Comparison of ENCODE assay signal across 28 mouse cellular contexts in the genomic region with DNA sequence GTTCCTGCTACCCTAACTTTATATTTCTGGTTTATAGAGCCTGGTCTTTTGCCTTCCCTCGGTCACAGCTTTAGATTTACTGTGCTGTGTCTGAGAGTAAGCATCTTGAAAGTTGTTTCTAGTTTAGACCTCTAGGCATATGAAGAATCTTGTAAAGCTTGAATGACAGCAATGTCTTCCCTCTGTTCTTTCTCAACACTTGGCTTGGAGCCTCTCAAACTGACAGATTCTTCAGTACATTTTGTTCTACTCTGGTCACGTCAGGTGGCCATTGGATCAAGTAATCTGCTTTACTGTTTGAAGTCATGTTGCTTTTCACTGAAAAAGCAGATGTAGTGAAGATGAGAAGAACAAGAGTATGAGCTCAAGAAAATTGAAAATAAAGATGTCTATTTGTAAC. TPM values are rescaled to one million over a fixed set of nuclear protein-coding genes. Genes with fewer than 3 reads are reported as not detected.
A peak's percentile ranks its signal among the peaks of the same experiment; 100 is the strongest.
DNase-seq lines count a peak whose midpoint lies in the region; ATAC-seq and TF ChIP-seq lines count a peak whose summit lies in the region.
"Had no signal": no experiment of that assay in that cellular context is flagged by ENCODE, and none has a peak within 500 bp of the region (broad histone marks: within the 10 kb centered on the region; RNA-seq: fewer than 3 reads in every experiment).

No protein-coding gene starts in this region.

- no peaks in the 10 kb centered on the region for H3K27me3 ChIP-seq in embryonic facial prominence, embryonic 14.5 days (replicated peaks; ENCODE audit: control insufficient read depth, insufficient read depth, low read length)
- no peaks in the 10 kb centered on the region for H3K27me3 ChIP-seq in embryonic facial prominence, embryonic 10.5 days (replicated peaks; ENCODE audit: low read depth, poor library complexity, severe bottlenecking)
- no peaks in the 10 kb centered on the region for H3K27me3 ChIP-seq in lung, postnatal 0 days (replicated peaks; ENCODE audit: insufficient read depth, low read length)
- no peaks in the 10 kb centered on the region for H3K27me3 ChIP-seq in midbrain, embryonic 14.5 days (ENCODE audit: control insufficient read depth, insufficient read depth, low read length)
- H3K27me3 ChIP-seq: CH12.LX; embryonic facial prominence, embryonic 12.5 days; embryonic facial prominence, embryonic 15.5 days; forebrain, embryonic 13.5 days; forebrain, embryonic 15.5 days; Patski had no signal

- peaks cover 33% of the 10 kb centered on the region for H3K36me3 ChIP-seq in embryonic facial prominence, embryonic 14.5 days (ENCODE audit: control insufficient read depth, insufficient read depth, low read length)
- peaks cover 46% of the 10 kb centered on the region for H3K36me3 ChIP-seq in embryonic facial prominence, embryonic 10.5 days (replicated peaks)
- no peaks in the 10 kb centered on the region for H3K36me3 ChIP-seq in lung, postnatal 0 days (ENCODE audit: insufficient read depth, low read length)
- H3K36me3 ChIP-seq in midbrain, embryonic 14.5 days (ENCODE audit: control insufficient read depth, insufficient read depth, low read length): peaks cover 19% of the 10 kb centered on the region

- 81% methylated on average over 2 of the region's 2 CpGs for WGBS in embryonic facial prominence, embryonic 14.5 days
- WGBS in embryonic facial prominence, embryonic 10.5 days: 91% methylated on average over 2 of the region's 2 CpGs
- WGBS in lung, postnatal 0 days: 82% methylated on average over 2 of the region's 2 CpGs
- WGBS in midbrain, embryonic 14.5 days: 87% methylated on average over 2 of the region's 2 CpGs

- H3K9ac ChIP-seq in embryonic facial prominence, embryonic 14.5 days (ENCODE audit: low read depth, low read length): no peak overlapping the region
- H3K9ac ChIP-seq in lung, postnatal 0 days (replicated peaks; ENCODE audit: low read depth): no peak overlapping the region
- H3K9ac ChIP-seq in midbrain, embryonic 14.5 days (replicated peaks; ENCODE audit: low read length): no peak overlapping the region
- H3K9ac ChIP-seq: embryonic facial prominence, embryonic 12.5 days; embryonic facial prominence, embryonic 15.5 days; forebrain, embryonic 13.5 days; forebrain, embryonic 15.5 days; forebrain, postnatal 0 days had no signal

- no peak overlapping the region for H3K4me2 ChIP-seq in embryonic facial prominence, embryonic 14.5 days (ENCODE audit: low read depth, low read length)
- no peak overlapping the region for H3K4me2 ChIP-seq in lung, postnatal 0 days (replicated peaks; ENCODE audit: low read depth, low read length)
- H3K4me2 ChIP-seq in midbrain, embryonic 14.5 days (ENCODE audit: low read length): no peak overlapping the region
- H3K4me2 ChIP-seq: embryonic facial prominence, embryonic 12.5 days; embryonic facial prominence, embryonic 15.5 days; forebrain, embryonic 13.5 days; forebrain, embryonic 15.5 days had no signal

- TF ChIP-seq CTCF in lung, postnatal 0 days (IDR thresholded peaks at IDR 0.05): no peak

- ATAC-seq in embryonic facial prominence, embryonic 14.5 days (ENCODE audit: low read depth): no peak
- ATAC-seq in lung, postnatal 0 days: no peak
- no peak for ATAC-seq in midbrain, embryonic 14.5 days (ENCODE audit: low FRiP score, low TSS enrichment)
- ATAC-seq: activated CD4-positive, CD25-positive, alpha-beta regulatory T cell, adult 4 months; CD4-positive, CD25-positive, alpha-beta regulatory T cell, adult 4 months; forebrain, embryonic 13.5 days; forebrain, embryonic 15.5 days; forebrain, postnatal 0 days; Patski had no signal

- H3K27ac ChIP-seq in embryonic facial prominence, embryonic 14.5 days (replicated peaks; ENCODE audit: low read depth, low read length): no peak overlapping the region
- no peak overlapping the region for H3K27ac ChIP-seq in embryonic facial prominence, embryonic 10.5 days (replicated peaks)
- no peak overlapping the region for H3K27ac ChIP-seq in lung, postnatal 0 days (ENCODE audit: low read length)
- no peak overlapping the region for H3K27ac ChIP-seq in midbrain, embryonic 14.5 days (replicated peaks; ENCODE audit: low read depth, low read length)
- H3K27ac ChIP-seq: embryonic facial prominence, embryonic 12.5 days; embryonic facial prominence, embryonic 15.5 days; forebrain, embryonic 13.5 days; forebrain, embryonic 15.5 days had no signal

- no peaks in the 10 kb centered on the region for H3K9me3 ChIP-seq in embryonic facial prominence, embryonic 14.5 days (ENCODE audit: control insufficient read depth, low read length)
- H3K9me3 ChIP-seq in embryonic facial prominence, embryonic 10.5 days: no peaks in the 10 kb centered on the region
- no peaks in the 10 kb centered on the region for H3K9me3 ChIP-seq in lung, postnatal 0 days (ENCODE audit: low read length)
- no peaks in the 10 kb centered on the region for H3K9me3 ChIP-seq in midbrain, embryonic 14.5 days (ENCODE audit: control insufficient read depth, low read length)
- H3K9me3 ChIP-seq: embryonic facial prominence, embryonic 12.5 days; embryonic facial prominence, embryonic 15.5 days; forebrain, embryonic 13.5 days; forebrain, embryonic 15.5 days; G1E had no signal

- H3K4me1 ChIP-seq in embryonic facial prominence, embryonic 14.5 days (ENCODE audit: control insufficient read depth, insufficient read depth, low read length): no peaks in the 10 kb centered on the region
- H3K4me1 ChIP-seq in embryonic facial prominence, embryonic 10.5 days: no peaks in the 10 kb centered on the region
- H3K4me1 ChIP-seq in lung, postnatal 0 days (ENCODE audit: insufficient read depth, low read depth, low read length): no peaks in the 10 kb centered on the region
- no peaks in the 10 kb centered on the region for H3K4me1 ChIP-seq in midbrain, embryonic 14.5 days (ENCODE audit: control insufficient read depth, insufficient read depth, low read length)
- H3K4me1 ChIP-seq: embryonic facial prominence, embryonic 12.5 days; embryonic facial prominence, embryonic 15.5 days; forebrain, embryonic 13.5 days; forebrain, embryonic 15.5 days had no signal

- no peak overlapping the region for H3K4me3 ChIP-seq in embryonic facial prominence, embryonic 14.5 days (ENCODE audit: low read depth, low read length)
- H3K4me3 ChIP-seq in embryonic facial prominence, embryonic 10.5 days: no peak overlapping the region
- H3K4me3 ChIP-seq in lung, postnatal 0 days (ENCODE audit: low read depth, low read length): no peak overlapping the region
- H3K4me3 ChIP-seq in midbrain, embryonic 14.5 days (replicated peaks; ENCODE audit: low read depth, low read length): no peak overlapping the region
- H3K4me3 ChIP-seq: embryonic facial prominence, embryonic 12.5 days; embryonic facial prominence, embryonic 15.5 days; erythroblast, embryonic 14.5 days; forebrain, embryonic 13.5 days; forebrain, embryonic 15.5 days had no signal

- peak; percentile 3 for DNase-seq in embryonic facial prominence, embryonic 14.5 days (ENCODE audit: low spot score)
- no peak for DNase-seq in embryonic facial prominence, embryonic 10.5 days (ENCODE audit: low spot score)
- DNase-seq in lung, postnatal 0 days (ENCODE audit: low spot score): peak; percentile 20
- DNase-seq in lung, postnatal 4 days: no peak
- peak; percentile 92 for DNase-seq in gonadal fat pad, adult 2 months (ENCODE audit: low read depth)
- no peak for DNase-seq in midbrain, embryonic 14.5 days
- DNase-seq: adrenal gland, adult 2 months; adrenal gland, postnatal 10 days; adrenal gland, postnatal 25 days; B cell, adult 2 months; cerebellum, adult 11 months; cerebellum, adult 18-20 months; cerebellum, adult 8-10 months; cerebellum, adult 9-11 months; cerebellum, postnatal 14 days; cerebellum, postnatal 36 days; embryo, embryonic 11 days; forebrain, postnatal 0 days had no signal

- 0 out of 2 replicates have a peak, but pooled peaks have one; percentile 11 for TF ChIP-seq EP300 in lung, postnatal 0 days (IDR thresholded peaks at IDR 0.05)

RNA-seq across cellular contexts. Expression of gene Vps54, which starts 37.1 kb away (rescaled TPM):
- 14.6 and 15.9 TPM in 2 replicates for polyA plus RNA-seq in embryonic facial prominence, embryonic 14.5 days (2014; fragmentation: Nextera tagmentation; extraction: Ambion mirVana)
- polyA plus RNA-seq in embryonic facial prominence, embryonic 10.5 days (2016; fragmentation: Nextera tagmentation; extraction: Ambion mirVana): 12.1 and 12.9 TPM in 2 replicates
- polyA plus RNA-seq in lung, postnatal 0 days (2015; fragmentation: Nextera tagmentation; extraction: Ambion mirVana): 10.6 and 11.9 TPM in 2 replicates
- polyA plus RNA-seq in gonadal fat pad, adult 2 months (2012; rRNA removed): 20.3 and 23.2 TPM in 2 replicates
- 13.7 and 14.0 TPM in 2 replicates for polyA plus RNA-seq in midbrain, embryonic 14.5 days (2014; fragmentation: Nextera tagmentation; extraction: Ambion mirVana)

Comparison
In these comparisons a context has a peak if more than half of its experiments do, and no peak if none do; other contexts are left out.
1. DNase-seq: peak in embryonic facial prominence, embryonic 14.5 days (single experiment), lung, postnatal 0 days (single experiment) and gonadal fat pad, adult 2 months (single experiment); none in embryonic facial prominence, embryonic 10.5 days (single experiment), lung, postnatal 4 days (0 of 2) and midbrain, embryonic 14.5 days (single experiment).